Mouse (Mus musculus): ENCODE measurements around the gene Itga9. TPM values are rescaled to one million over a fixed set of nuclear protein-coding genes. Genes with fewer than 3 reads are reported as not detected.

Itga9 gene
- total RNA-seq, 4 experiments from 2014 or later = 5.6 to 6.3 (median 6.1) TPM

GRCm38 (mm10) chr9:118873031-118873430 lies 266.5 kb downstream of the Itga9 start:
- no peak for DNase-seq (ENCODE audit: low spot score in 2 of 2)

- no peak for DNase-seq (ENCODE audit: low spot score in 2 of 2)
Measured at GRCm38 (mm10) chr9:118873596-118873995, 267.1 kb downstream of the Itga9 start.

- no peak for DNase-seq (ENCODE audit: low spot score in 2 of 2)
Measured at GRCm38 (mm10) chr9:118875705-118876104, 269.2 kb downstream of the Itga9 start.

GRCm38 (mm10) chr9:118876902-118877301 lies 270.4 kb downstream of the Itga9 start:
- DNase-seq (ENCODE audit: low spot score in 2 of 2) = no peak

- no peak for DNase-seq (ENCODE audit: low spot score in 2 of 2)
Measured at GRCm38 (mm10) chr9:118877365-118878008, 271.0 kb downstream of the Itga9 start.

GRCm38 (mm10) chr9:118878596-118878995 lies 272.1 kb downstream of the Itga9 start:
- no peak for DNase-seq (ENCODE audit: low spot score in 2 of 2)

GRCm38 (mm10) chr9:118881281-118881945 lies 274.9 kb downstream of the Itga9 start:
- DNase-seq (ENCODE audit: low spot score in 2 of 2) = no peak

GRCm38 (mm10) chr9:118881946-118882284 lies 275.4 kb downstream of the Itga9 start:
- peak in 1 of 2 experiments; percentile 19 for DNase-seq (ENCODE audit: low spot score in 2 of 2)

GRCm38 (mm10) chr9:118883150-118883549 lies 276.7 kb downstream of the Itga9 start:
- no peak for DNase-seq (ENCODE audit: low spot score in 2 of 2)

GRCm38 (mm10) chr9:118885785-118886184 lies 279.3 kb downstream of the Itga9 start:
- DNase-seq (ENCODE audit: low spot score in 2 of 2) = no peak

- no peak for DNase-seq (ENCODE audit: low spot score in 2 of 2)
Measured at GRCm38 (mm10) chr9:118887201-118887600, 280.7 kb downstream of the Itga9 start.

GRCm38 (mm10) chr9:118887734-118888133 lies 281.2 kb downstream of the Itga9 start:
- no peak for DNase-seq (ENCODE audit: low spot score in 2 of 2)

- DNase-seq (ENCODE audit: low spot score in 2 of 2) = no peak
Measured at GRCm38 (mm10) chr9:118890149-118890548, 283.7 kb downstream of the Itga9 start.

- no peak for DNase-seq (ENCODE audit: low spot score in 2 of 2)
Measured at GRCm38 (mm10) chr9:118890645-118891044, 284.2 kb downstream of the Itga9 start.

GRCm38 (mm10) chr9:118891068-118891467 lies 284.6 kb downstream of the Itga9 start:
- DNase-seq (ENCODE audit: low spot score in 2 of 2) = no peak

- no peak for DNase-seq (ENCODE audit: low spot score in 2 of 2)
Measured at GRCm38 (mm10) chr9:118891593-118891992, 285.1 kb downstream of the Itga9 start.

GRCm38 (mm10) chr9:118895101-118895500 lies 288.6 kb downstream of the Itga9 start:
- no peak for DNase-seq (ENCODE audit: low spot score in 2 of 2)

- DNase-seq (ENCODE audit: low spot score in 2 of 2) = no peak
Measured at GRCm38 (mm10) chr9:118900677-118901076, 294.2 kb downstream of the Itga9 start.

- no peak for DNase-seq (ENCODE audit: low spot score in 2 of 2)
Measured at GRCm38 (mm10) chr9:118901917-118902316, 295.4 kb downstream of the Itga9 start.

- peak in 1 of 2 experiments; percentile 76 for DNase-seq (ENCODE audit: low spot score in 2 of 2)
Measured at GRCm38 (mm10) chr9:118907934-118908620, 301.6 kb downstream of the Itga9 start.

- DNase-seq (ENCODE audit: low spot score in 2 of 2) = no peak
Measured at GRCm38 (mm10) chr9:118913048-118913447, 306.6 kb downstream of the Itga9 start.

- no peak for DNase-seq (ENCODE audit: low spot score in 2 of 2)
Measured at GRCm38 (mm10) chr9:118913613-118914012, 307.1 kb downstream of the Itga9 start.

GRCm38 (mm10) chr9:118914589-118914988 lies 308.1 kb downstream of the Itga9 start:
- DNase-seq (ENCODE audit: low spot score in 2 of 2) = no peak
